Mouse (Mus musculus) natural killer cell, adult 2 months (primary cell): ENCODE measurements around the gene Mesd.

Experiments used
- DNase-seq, 2 experiments: peaks; one replicate each; pipeline ENCODE4 v3.0.0; 2022; ENCODE audit warnings: low spot score in 2 of 2

Gene Mesd

DNA sequence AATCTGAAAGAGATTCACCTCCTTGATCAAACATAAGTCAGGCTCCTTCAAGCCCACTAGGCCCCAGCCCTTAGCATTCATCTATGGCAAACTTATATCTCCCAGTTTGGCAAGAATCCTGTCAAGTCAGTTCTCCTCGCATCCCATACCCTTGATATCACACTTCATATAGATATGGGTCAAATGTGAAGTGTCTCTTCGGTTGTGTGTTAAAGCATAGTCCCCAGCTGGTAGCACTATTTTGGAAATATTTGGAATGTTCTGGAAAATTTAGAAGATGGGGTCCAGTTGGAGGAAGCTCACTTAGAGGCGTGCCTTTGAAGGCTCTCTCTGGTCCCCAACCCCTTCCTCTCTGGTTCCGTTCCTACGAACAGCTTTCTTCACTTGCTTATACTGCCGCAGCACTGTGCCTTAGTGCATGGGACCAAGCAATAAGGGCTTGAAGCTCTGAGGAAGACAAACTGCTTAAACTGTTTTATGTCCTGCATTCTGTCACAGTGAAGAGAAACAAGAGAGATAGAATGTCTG lies 29.2 kb downstream of the Mesd start:
- DNase-seq: no peak

DNA sequence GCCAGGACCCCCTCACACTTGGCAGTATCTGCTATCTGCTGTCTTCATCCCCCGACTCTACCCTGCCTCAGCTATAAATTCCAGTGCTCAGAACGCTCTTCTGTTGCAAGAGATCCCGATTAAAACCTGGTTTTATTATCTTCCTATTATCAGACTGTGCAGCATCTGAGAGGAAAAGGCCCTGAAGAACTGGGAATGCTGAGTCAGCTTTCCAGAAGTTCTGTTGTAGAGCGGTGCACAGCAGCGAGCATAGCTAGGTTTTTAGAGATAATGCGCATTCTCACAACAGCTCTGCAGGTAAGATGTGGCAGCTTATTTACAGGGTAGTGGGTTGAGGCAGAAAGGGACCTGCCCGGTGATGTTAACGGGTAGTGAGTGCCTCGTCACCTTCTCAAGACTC lies 29.7 kb downstream of the Mesd start:
- DNase-seq: no peak

DNA sequence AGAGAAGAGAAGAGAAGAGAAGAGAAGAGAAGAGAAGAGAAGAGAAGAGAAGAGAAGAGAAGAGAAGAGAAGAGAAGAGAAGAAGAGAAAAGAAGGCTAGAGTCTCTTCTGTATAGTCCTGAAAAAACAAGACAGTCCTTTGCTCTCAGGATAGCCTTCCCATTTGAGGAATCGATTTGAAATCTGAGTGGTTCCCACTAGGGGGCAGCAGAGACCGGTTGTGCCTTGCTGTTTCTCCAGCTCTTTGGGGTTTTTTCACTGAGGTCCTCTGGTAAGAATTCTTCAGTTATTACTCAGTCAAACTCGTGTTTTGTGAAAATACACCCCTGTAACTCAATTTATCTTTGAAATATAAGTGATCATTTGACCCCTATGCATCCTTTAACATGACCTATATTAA lies 30.3 kb downstream of the Mesd start:
- DNase-seq: peak; percentile 42 to 56

DNA sequence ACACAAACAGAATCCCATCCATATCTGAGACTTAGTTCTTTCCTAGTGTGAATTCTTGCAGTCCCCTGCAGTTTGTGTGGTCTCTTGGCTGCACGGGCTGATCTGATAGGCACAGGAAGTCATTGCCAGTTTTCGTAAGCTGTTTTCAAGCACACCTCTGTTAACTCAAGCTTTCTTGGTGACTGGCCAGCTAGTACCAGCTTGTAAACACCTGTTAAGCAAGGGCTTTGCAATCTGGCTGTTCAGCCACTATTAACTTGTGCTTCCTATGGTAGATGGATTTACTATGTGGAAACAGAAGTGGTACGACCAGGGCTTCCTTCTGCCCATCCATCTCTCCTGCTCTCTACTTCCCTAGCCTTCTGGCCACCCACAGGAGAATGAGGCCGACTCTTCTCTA lies 36.0 kb downstream of the Mesd start:
- DNase-seq: no peak

DNA sequence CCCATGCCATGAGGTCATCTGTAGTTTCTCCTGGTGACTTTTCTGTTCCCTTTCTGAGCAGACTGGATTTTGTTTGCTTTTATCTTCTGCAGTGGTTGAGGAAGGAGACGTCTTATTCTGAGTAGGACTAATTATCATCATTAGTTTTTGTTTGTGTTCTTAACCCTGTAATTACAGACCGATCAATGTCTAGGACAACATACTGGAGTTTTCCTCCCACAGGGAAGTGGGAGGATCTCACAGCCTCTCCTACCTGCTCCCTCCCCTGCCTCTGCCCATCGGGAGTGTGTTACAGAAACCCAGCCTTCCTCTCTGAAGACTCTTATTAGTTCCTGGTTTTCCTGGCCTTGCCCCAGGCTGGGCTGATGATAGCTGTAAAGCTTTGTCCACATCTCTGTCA lies 37.4 kb downstream of the Mesd start:
- no peak for DNase-seq

DNA sequence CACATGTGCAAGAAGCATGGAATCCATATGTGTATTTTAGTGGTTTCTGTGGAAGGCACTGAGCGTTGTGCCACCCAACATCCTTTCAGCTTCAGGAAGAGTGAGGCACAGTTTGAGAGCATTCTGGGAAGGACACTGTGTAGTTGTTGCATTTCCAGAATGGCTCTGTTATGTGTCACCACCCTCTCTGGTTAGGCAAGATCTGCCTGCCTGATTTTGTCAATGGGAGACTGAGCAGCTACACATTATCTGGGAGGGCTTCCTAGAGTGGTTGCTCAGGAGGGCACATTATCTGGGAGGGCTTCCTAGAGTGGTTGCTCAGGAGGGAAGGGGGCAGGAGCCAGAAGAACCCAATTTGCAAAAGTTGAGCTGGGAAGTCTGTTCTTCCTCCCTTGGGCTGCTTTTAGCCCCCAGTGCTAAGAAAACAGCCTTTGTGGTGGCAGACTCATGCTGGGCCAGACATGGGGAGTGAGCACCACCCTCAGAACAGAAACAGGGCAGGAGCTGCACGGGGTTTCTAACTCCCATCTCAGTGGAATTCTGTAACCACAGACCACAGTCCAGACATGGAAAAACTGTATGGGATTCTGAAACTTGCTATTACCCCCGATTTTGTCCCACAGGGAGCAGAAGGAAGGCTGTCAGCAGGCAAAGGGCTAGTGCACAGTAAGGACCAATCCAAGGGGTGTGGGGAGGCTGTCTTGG lies 54.9 kb downstream of the Mesd start:
- no peak for DNase-seq

DNA sequence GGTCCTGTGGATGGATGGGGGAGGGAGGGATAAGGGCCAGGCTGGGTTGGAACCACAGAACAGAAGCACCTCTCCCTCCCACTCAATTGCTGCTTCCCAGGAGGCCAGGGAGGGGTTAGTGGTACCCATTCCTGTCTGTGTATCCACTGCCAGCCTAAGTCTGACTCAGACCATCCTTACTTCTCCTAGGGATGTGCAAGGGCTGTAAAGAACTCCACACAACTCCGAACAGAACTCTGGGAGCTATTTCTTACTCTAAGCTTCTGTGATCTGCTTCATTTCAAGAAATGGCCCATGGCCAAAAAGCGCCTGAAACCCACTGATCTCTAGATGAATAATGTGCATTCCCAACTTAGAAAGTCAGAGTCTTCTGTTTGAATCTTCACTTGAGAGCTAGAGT lies 55.9 kb downstream of the Mesd start:
- no peak for DNase-seq

DNA sequence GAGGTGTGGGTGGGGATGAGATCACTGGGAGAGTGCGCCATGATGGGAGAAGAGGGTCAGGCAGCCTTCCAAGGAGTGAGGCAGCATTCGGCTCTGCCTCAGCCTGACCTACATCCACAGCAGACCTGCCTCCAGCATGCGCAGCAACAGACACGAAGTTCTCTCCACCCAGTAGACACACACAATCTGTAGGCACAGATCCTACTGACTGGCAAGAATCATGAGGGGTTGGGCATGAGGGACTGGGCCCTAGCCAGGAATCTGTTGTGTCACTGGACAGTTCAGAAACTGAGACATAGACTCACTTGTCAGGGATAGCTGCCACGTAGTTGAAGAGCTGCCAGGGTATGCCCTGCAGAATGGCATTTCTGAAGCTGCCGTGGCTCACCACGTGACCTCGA lies 57.4 kb downstream of the Mesd start:
- DNase-seq: no peak

DNA sequence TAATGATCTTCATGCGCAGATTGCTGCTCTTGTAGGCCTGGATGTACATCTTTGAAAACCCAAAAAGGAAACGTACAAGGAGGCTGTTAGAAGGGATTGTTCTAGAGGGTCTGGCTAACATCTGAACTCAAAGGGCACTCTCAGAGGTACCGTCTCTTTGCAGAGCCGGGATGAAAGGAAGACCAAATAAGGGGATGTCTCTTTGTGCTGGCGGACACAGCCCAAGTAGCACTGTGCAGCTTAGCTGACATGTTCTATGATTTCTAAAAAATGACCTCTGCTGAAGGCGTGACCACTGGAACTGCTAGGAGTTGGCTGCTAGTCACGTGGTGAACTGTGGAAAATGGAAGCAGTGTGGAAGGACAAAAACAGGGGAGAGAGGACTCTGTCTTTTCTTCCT lies 64.5 kb downstream of the Mesd start:
- DNase-seq: no peak

DNA sequence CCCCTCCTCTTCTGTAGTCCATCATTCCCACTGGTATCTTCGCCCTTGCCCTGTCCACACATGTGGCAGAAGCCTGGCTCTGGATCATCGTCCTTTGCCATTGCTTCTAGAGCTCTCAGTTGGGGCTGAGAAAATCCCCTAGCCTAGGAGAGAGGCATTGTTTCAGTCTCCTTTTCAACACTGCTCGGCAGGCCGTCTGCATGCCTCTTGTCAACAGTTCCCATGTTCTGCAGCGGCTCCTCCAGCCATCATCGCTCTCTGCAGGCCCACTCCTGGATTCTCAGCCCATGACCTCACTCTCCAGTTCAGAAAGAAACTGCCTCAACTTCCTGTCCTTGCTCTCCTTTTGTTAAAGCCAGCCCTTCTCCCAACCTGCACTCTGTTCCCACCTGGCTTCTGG lies 65.4 kb downstream of the Mesd start:
- no peak for DNase-seq
